Mouse (Mus musculus) thymus, adult 2 months (tissue): Measurements from ENCODE around the gene Atp12a.

Experiments used
- CTCF ChIP-seq: fragments of 200-500 bp; IDR thresholded peaks from 2 replicates; pipeline ENCODE4 v1.5.1; 2012; ENCODE audit warnings: mild to moderate bottlenecking, control low read depth, low read length, moderate library complexity, borderline replicate concordance; ENCODE audit not compliant: control insufficient read depth, poor library complexity, insufficient read depth; ENCODE audit errors: extremely low read depth
- POLR2A ChIP-seq: fragments of 200-500 bp; IDR thresholded peaks from 2 replicates; pipeline ENCODE4 v1.6.1; 2012; ENCODE audit warnings: mild to moderate bottlenecking, low read length, control low read depth, moderate library complexity; ENCODE audit not compliant: control insufficient read depth, poor library complexity, insufficient read depth; ENCODE audit errors: extremely low read depth

GRCm38 (mm10) chr14:56358422-56358821, 6.4 kb upstream of the Atp12a start:
- TF ChIP-seq CTCF (no peak), POLR2A (no peak)
